Mouse (Mus musculus): ENCODE data around the gene Snx19. TPM values are rescaled to one million over a fixed set of nuclear protein-coding genes. Genes with fewer than 3 reads are reported as not detected.
A peak's percentile ranks its signal among the peaks of the same experiment; 100 is the strongest.

Gene Snx19
- polyA plus RNA-seq, 1 experiment from 2014 or later = 20.9 TPM

GRCm38 (mm10) chr9:30438505-30438904 is 11.6 kb downstream of the Snx19 start:
- Histone ChIP-seq H3K4me2 (ENCODE audit: low read length) (no peak overlapping the region), H3K4me3 (ENCODE audit: low read length) (no peak overlapping the region), H3K4me1 (ENCODE audit: control insufficient read depth, insufficient read depth, low read depth, low read length) (no peaks in the 10 kb centered on the region), H3K27me3 (replicated peaks; ENCODE audit: control insufficient read depth, insufficient read depth, low read length) (no peaks in the 10 kb centered on the region), H3K27ac (ENCODE audit: low read depth, low read length) (no peak overlapping the region), H3K36me3 (ENCODE audit: control insufficient read depth, insufficient read depth, low read length) (peaks cover 41% of the 10 kb centered on the region), H3K9me3 (ENCODE audit: control insufficient read depth, low read length) (no peaks in the 10 kb centered on the region), H3K9ac (ENCODE audit: low read depth, low read length) (no peak overlapping the region)
- no peak for ATAC-seq
- 66% methylated on average over 3 of the region's 3 CpGs for WGBS

- WGBS = 92% methylated on average over 2 of the region's 2 CpGs
Observed at GRCm38 (mm10) chr9:30441761-30442160, 14.9 kb downstream of the Snx19 start.

GRCm38 (mm10) chr9:30445232-30446085 is 18.6 kb downstream of the Snx19 start:
- no peak overlapping the region for H3K4me2 ChIP-seq (ENCODE audit: low read length)
- WGBS = 82% methylated on average over 14 of the region's 14 CpGs
- H3K4me3 ChIP-seq (ENCODE audit: low read length) = no peak overlapping the region
- H3K9ac ChIP-seq (ENCODE audit: low read depth, low read length) = no peak overlapping the region
- no peaks in the 10 kb centered on the region for H3K9me3 ChIP-seq (ENCODE audit: control insufficient read depth, low read length)
- no peak overlapping the region for H3K27ac ChIP-seq (ENCODE audit: low read depth, low read length)
- peaks cover 7% of the 10 kb centered on the region for H3K36me3 ChIP-seq (ENCODE audit: control insufficient read depth, insufficient read depth, low read length)
- H3K27me3 ChIP-seq (replicated peaks; ENCODE audit: control insufficient read depth, insufficient read depth, low read length) = no peaks in the 10 kb centered on the region
- peak; percentile 56 for ATAC-seq
- no peaks in the 10 kb centered on the region for H3K4me1 ChIP-seq (ENCODE audit: control insufficient read depth, insufficient read depth, low read depth, low read length)

More at GRCm38 (mm10) chr9:30441761-30442160, 14.9 kb downstream of the Snx19 start:
- H3K4me3 ChIP-seq (ENCODE audit: low read length) = no peak overlapping the region
- no peak overlapping the region for H3K4me2 ChIP-seq (ENCODE audit: low read length)
- no peak for ATAC-seq
- H3K36me3 ChIP-seq (ENCODE audit: control insufficient read depth, insufficient read depth, low read length) = peaks cover 25% of the 10 kb centered on the region
- H3K27me3 ChIP-seq (replicated peaks; ENCODE audit: control insufficient read depth, insufficient read depth, low read length) = no peaks in the 10 kb centered on the region
- no peak overlapping the region for H3K27ac ChIP-seq (ENCODE audit: low read depth, low read length)
- no peak overlapping the region for H3K9ac ChIP-seq (ENCODE audit: low read depth, low read length)
- no peaks in the 10 kb centered on the region for H3K4me1 ChIP-seq (ENCODE audit: control insufficient read depth, insufficient read depth, low read depth, low read length)
- no peaks in the 10 kb centered on the region for H3K9me3 ChIP-seq (ENCODE audit: control insufficient read depth, low read length)

- H3K4me1 ChIP-seq (ENCODE audit: control insufficient read depth, insufficient read depth, low read depth, low read length) = no peaks in the 10 kb centered on the region
- peaks cover 2% of the 10 kb centered on the region; the same call in 1 of the 2 replicates for H3K36me3 ChIP-seq (ENCODE audit: control insufficient read depth, insufficient read depth, low read length)
- H3K4me2 ChIP-seq (ENCODE audit: low read length) = no peak overlapping the region
- H3K27me3 ChIP-seq (replicated peaks; ENCODE audit: control insufficient read depth, insufficient read depth, low read length) = no peaks in the 10 kb centered on the region
- H3K4me3 ChIP-seq (ENCODE audit: low read length) = no peak overlapping the region
- no peak for ATAC-seq
- H3K9me3 ChIP-seq (ENCODE audit: control insufficient read depth, low read length) = no peaks in the 10 kb centered on the region
- H3K27ac ChIP-seq (ENCODE audit: low read depth, low read length) = no peak overlapping the region
- no peak overlapping the region for H3K9ac ChIP-seq (ENCODE audit: low read depth, low read length)
- 87% methylated on average over 1 of the region's 1 CpGs for WGBS
Observed at GRCm38 (mm10) chr9:30446126-30446525, 19.2 kb downstream of the Snx19 start.

GRCm38 (mm10) chr9:30448459-30448858 is 21.6 kb downstream of the Snx19 start:
- peaks cover 5% of the 10 kb centered on the region for H3K36me3 ChIP-seq (ENCODE audit: control insufficient read depth, insufficient read depth, low read length)
- ATAC-seq = peak; percentile 65
- no peak overlapping the region for H3K4me2 ChIP-seq (ENCODE audit: low read length)
- H3K27ac ChIP-seq (ENCODE audit: low read depth, low read length) = no peak overlapping the region
- H3K9me3 ChIP-seq (ENCODE audit: control insufficient read depth, low read length) = no peaks in the 10 kb centered on the region
- H3K4me1 ChIP-seq (ENCODE audit: control insufficient read depth, insufficient read depth, low read depth, low read length) = no peaks in the 10 kb centered on the region
- H3K9ac ChIP-seq (ENCODE audit: low read depth, low read length) = no peak overlapping the region
- 42% methylated on average over 4 of the region's 4 CpGs for WGBS
- no peaks in the 10 kb centered on the region for H3K27me3 ChIP-seq (replicated peaks; ENCODE audit: control insufficient read depth, insufficient read depth, low read length)
- H3K4me3 ChIP-seq (ENCODE audit: low read length) = no peak overlapping the region

GRCm38 (mm10) chr9:30449862-30450261 is 23.0 kb downstream of the Snx19 start:
- peaks cover 5% of the 10 kb centered on the region; the same call in 1 of the 2 replicates for H3K36me3 ChIP-seq (ENCODE audit: control insufficient read depth, insufficient read depth, low read length)

GRCm38 (mm10) chr9:30450834-30451233 is 23.9 kb downstream of the Snx19 start:
- Histone ChIP-seq H3K9me3 (ENCODE audit: control insufficient read depth, low read length) (no peaks in the 10 kb centered on the region), H3K4me1 (ENCODE audit: control insufficient read depth, insufficient read depth, low read depth, low read length) (no peaks in the 10 kb centered on the region), H3K4me2 (ENCODE audit: low read length) (no peak overlapping the region), H3K9ac (ENCODE audit: low read depth, low read length) (no peak overlapping the region), H3K36me3 (ENCODE audit: control insufficient read depth, insufficient read depth, low read length) (peaks cover 5% of the 10 kb centered on the region; the same call in 1 of the 2 replicates), H3K4me3 (ENCODE audit: low read length) (no peak overlapping the region), H3K27ac (ENCODE audit: low read depth, low read length) (no peak overlapping the region), H3K27me3 (replicated peaks; ENCODE audit: control insufficient read depth, insufficient read depth, low read length) (no peaks in the 10 kb centered on the region)
- ATAC-seq = no peak
- 77% methylated on average over 2 of the region's 2 CpGs for WGBS

More at GRCm38 (mm10) chr9:30449862-30450261, 23.0 kb downstream of the Snx19 start:
- Histone ChIP-seq H3K27ac (ENCODE audit: low read depth, low read length) (no peak overlapping the region), H3K9me3 (ENCODE audit: control insufficient read depth, low read length) (no peaks in the 10 kb centered on the region), H3K4me3 (ENCODE audit: low read length) (no peak overlapping the region), H3K4me2 (ENCODE audit: low read length) (no peak overlapping the region), H3K9ac (ENCODE audit: low read depth, low read length) (no peak overlapping the region), H3K4me1 (ENCODE audit: control insufficient read depth, insufficient read depth, low read depth, low read length) (no peaks in the 10 kb centered on the region), H3K27me3 (replicated peaks; ENCODE audit: control insufficient read depth, insufficient read depth, low read length) (no peaks in the 10 kb centered on the region)
- no peak for ATAC-seq
- WGBS = 16% methylated on average over 2 of the region's 2 CpGs

- no peaks in the 10 kb centered on the region for H3K9me3 ChIP-seq (ENCODE audit: control insufficient read depth, low read length)
- H3K36me3 ChIP-seq (ENCODE audit: control insufficient read depth, insufficient read depth, low read length) = peaks cover 7% of the 10 kb centered on the region
- no peak overlapping the region for H3K4me3 ChIP-seq (ENCODE audit: low read length)
- ATAC-seq = no peak
- H3K4me2 ChIP-seq (ENCODE audit: low read length) = no peak overlapping the region
- no peaks in the 10 kb centered on the region for H3K4me1 ChIP-seq (ENCODE audit: control insufficient read depth, insufficient read depth, low read depth, low read length)
- no peaks in the 10 kb centered on the region for H3K27me3 ChIP-seq (replicated peaks; ENCODE audit: control insufficient read depth, insufficient read depth, low read length)
- no peak overlapping the region for H3K27ac ChIP-seq (ENCODE audit: low read depth, low read length)
- WGBS = 98% methylated on average over 2 of the region's 2 CpGs
- no peak overlapping the region for H3K9ac ChIP-seq (ENCODE audit: low read depth, low read length)
Observed at GRCm38 (mm10) chr9:30454527-30454926, 27.6 kb downstream of the Snx19 start.

- no peaks in the 10 kb centered on the region for H3K9me3 ChIP-seq (ENCODE audit: control insufficient read depth, low read length)
- H3K4me1 ChIP-seq (ENCODE audit: control insufficient read depth, insufficient read depth, low read depth, low read length) = no peaks in the 10 kb centered on the region
- H3K4me3 ChIP-seq (ENCODE audit: low read length) = no peak overlapping the region
- H3K36me3 ChIP-seq (ENCODE audit: control insufficient read depth, insufficient read depth, low read length) = peaks cover 7% of the 10 kb centered on the region
- ATAC-seq = no peak
- WGBS = 77% methylated on average over 6 of the region's 6 CpGs
- H3K27ac ChIP-seq (ENCODE audit: low read depth, low read length) = no peak overlapping the region
- H3K4me2 ChIP-seq (ENCODE audit: low read length) = no peak overlapping the region
- no peaks in the 10 kb centered on the region for H3K27me3 ChIP-seq (replicated peaks; ENCODE audit: control insufficient read depth, insufficient read depth, low read length)
- H3K9ac ChIP-seq (ENCODE audit: low read depth, low read length) = no peak overlapping the region
Observed at GRCm38 (mm10) chr9:30456250-30456649, 29.3 kb downstream of the Snx19 start.
